Comparison of ENCODE assay signal across 8 mouse cellular contexts in the genomic region with DNA sequence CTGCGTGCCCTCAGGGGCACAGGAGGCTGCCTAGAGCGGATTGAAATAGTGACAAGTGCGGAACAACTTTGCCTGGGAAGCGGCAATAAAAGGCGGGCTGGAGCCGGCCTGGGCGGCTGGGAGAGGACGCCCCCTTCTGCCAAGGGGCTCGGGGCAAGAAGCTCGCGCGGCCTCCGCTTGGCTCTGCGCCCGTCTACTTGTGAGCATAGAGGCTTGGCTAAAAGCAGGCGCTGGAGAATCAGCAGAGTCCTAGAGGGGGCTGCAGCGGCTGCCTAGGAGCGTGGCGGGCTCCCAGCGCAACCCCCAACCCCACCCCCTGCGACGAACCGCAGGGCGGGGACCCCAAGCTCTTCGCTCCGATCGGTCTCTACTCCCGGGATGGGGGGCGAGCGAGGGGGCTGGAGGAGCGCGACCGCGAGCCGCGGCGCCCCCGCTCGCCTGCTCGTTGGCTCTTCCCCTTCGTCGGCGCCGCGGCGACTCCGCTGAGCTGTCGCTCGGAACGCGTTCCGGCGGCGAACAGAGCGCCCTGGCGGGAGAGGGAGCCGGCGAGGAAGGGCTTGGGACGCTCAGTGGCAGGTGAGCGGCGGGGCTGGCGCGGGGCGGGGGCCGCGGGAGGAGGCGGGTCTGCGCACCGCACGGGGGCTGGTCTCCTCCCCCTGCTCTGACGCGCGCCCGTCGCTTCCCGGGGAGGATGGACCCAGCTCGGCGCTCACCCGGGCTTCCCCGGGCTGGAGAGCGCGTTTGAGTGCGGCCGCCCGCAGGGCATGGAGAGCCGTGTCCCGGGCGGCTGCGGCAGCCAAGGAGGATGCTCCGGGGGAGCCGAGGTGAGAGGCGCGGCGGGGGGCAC.
A peak's percentile ranks its signal among the peaks of the same experiment; 100 is the strongest.
DNase-seq lines count a peak whose midpoint lies in the region; ATAC-seq and TF ChIP-seq lines count a peak whose summit lies in the region.

No protein-coding gene starts in this region.

- no peaks in the 10 kb centered on the region for H3K9me3 ChIP-seq in E14TG2a.4 (ENCODE audit: low read length)
- H3K9me3 ChIP-seq in forebrain, embryonic 14.5 days (replicated peaks; ENCODE audit: control insufficient read depth, low read length) = no peaks in the 10 kb centered on the region
- H3K9me3 ChIP-seq in hindbrain, embryonic 10.5 days = no peaks in the 10 kb centered on the region
- H3K9me3 ChIP-seq in lung, embryonic 14.5 days (ENCODE audit: low read depth, low read length) = no peaks in the 10 kb centered on the region

- H3K4me2 ChIP-seq in forebrain, embryonic 14.5 days (ENCODE audit: low read length) = peak overlapping the region; percentile 74
- H3K4me2 ChIP-seq in lung, embryonic 14.5 days = peak overlapping the region; percentile 90

- H3K4me1 ChIP-seq in E14TG2a.4 (replicated peaks; ENCODE audit: low read depth, low read length) = peaks cover 37% of the 10 kb centered on the region
- H3K4me1 ChIP-seq in brown adipose tissue, adult 24 weeks (ENCODE audit: control insufficient read depth, insufficient read depth, insufficient read length, low read length) = no peaks in the 10 kb centered on the region
- H3K4me1 ChIP-seq in forebrain, embryonic 14.5 days (ENCODE audit: control insufficient read depth, insufficient read depth, low read length) = peaks cover 21% of the 10 kb centered on the region
- H3K4me1 ChIP-seq in hindbrain, embryonic 10.5 days (replicated peaks) = peaks cover 41% of the 10 kb centered on the region
- H3K4me1 ChIP-seq in lung, embryonic 14.5 days (ENCODE audit: insufficient read depth) = 0 out of 2 replicates have a peak, but pooled peaks cover 4% of the 10 kb centered on the region

- H3K27me3 ChIP-seq in E14TG2a.4 (ENCODE audit: insufficient read depth, low read length) = peaks cover 46% of the 10 kb centered on the region
- no peaks in the 10 kb centered on the region for H3K27me3 ChIP-seq in forebrain, embryonic 14.5 days (replicated peaks; ENCODE audit: control insufficient read depth, insufficient read depth, low read length)
- peaks cover 66% of the 10 kb centered on the region for H3K27me3 ChIP-seq in hindbrain, embryonic 10.5 days (ENCODE audit: insufficient read depth, poor library complexity, severe bottlenecking)
- H3K27me3 ChIP-seq in lung, embryonic 14.5 days (ENCODE audit: insufficient read depth, low read length) = peaks cover 52% of the 10 kb centered on the region

- peak overlapping the region; percentile 89 for H3K9ac ChIP-seq in forebrain, embryonic 14.5 days (ENCODE audit: low read length)
- H3K9ac ChIP-seq in lung, embryonic 14.5 days = peak overlapping the region; percentile 46

- no peak for TF ChIP-seq CTCF in E14TG2a.4 (conservative IDR thresholded peaks at IDR 0.05; ENCODE audit: low read length)
- peak; percentile 35; the same call in 1 of the 2 replicates for TF ChIP-seq CTCF in lung, embryonic 14.5 days (IDR thresholded peaks at IDR 0.05; ENCODE audit: low read depth)

- H3K4me3 ChIP-seq in E14TG2a.4 (replicated peaks; ENCODE audit: low read length) = peak overlapping the region; percentile 90
- H3K4me3 ChIP-seq in brown adipose tissue, adult 24 weeks (ENCODE audit: insufficient read depth, low read depth, low read length) = peak overlapping the region; percentile 15; the same call in 1 of the 2 replicates
- H3K4me3 ChIP-seq in forebrain, embryonic 14.5 days (ENCODE audit: low read depth, low read length) = peak overlapping the region; percentile 74
- H3K4me3 ChIP-seq in hindbrain, embryonic 10.5 days = peak overlapping the region; percentile 80
- H3K4me3 ChIP-seq in lung, embryonic 14.5 days (ENCODE audit: low read depth, low read length) = peak overlapping the region; percentile 58

- no peak overlapping the region for H3K27ac ChIP-seq in brown adipose tissue, adult 24 weeks (replicated peaks; ENCODE audit: low read depth, low read length)
- H3K27ac ChIP-seq in forebrain, embryonic 14.5 days (ENCODE audit: low read depth, low read length) = peak overlapping the region; percentile 94
- peak overlapping the region; percentile 88 for H3K27ac ChIP-seq in hindbrain, embryonic 10.5 days
- H3K27ac ChIP-seq in lung, embryonic 14.5 days (ENCODE audit: low read depth) = no peak overlapping the region

- DNase-seq in forebrain, embryonic 14.5 days (ENCODE audit: low spot score) = peak; percentile 90
- peak; percentile 79 for DNase-seq in hindbrain, embryonic 10.5 days (ENCODE audit: low spot score)
- DNase-seq in layer of hippocampus, adult 9-10 months (ENCODE audit: low spot score) = peak; percentile 38
- peak; percentile 83 for DNase-seq in lung, embryonic 14.5 days
- peak; percentile 89 for DNase-seq in retina, postnatal 1 day
- DNase-seq in MN1 (ENCODE audit: low spot score) = no peak

- under 1% methylated on average over 77 of the region's 94 CpGs for WGBS in forebrain, embryonic 14.5 days
- under 1% methylated on average over 94 of the region's 94 CpGs for WGBS in hindbrain, embryonic 10.5 days
- under 1% methylated on average over 77 of the region's 94 CpGs for WGBS in lung, embryonic 14.5 days

- no peaks in the 10 kb centered on the region for H3K36me3 ChIP-seq in E14TG2a.4 (ENCODE audit: insufficient read depth, low read length)
- no peaks in the 10 kb centered on the region for H3K36me3 ChIP-seq in forebrain, embryonic 14.5 days (ENCODE audit: control insufficient read depth, insufficient read depth, low read length)
- no peaks in the 10 kb centered on the region for H3K36me3 ChIP-seq in hindbrain, embryonic 10.5 days
- H3K36me3 ChIP-seq in lung, embryonic 14.5 days (ENCODE audit: insufficient read depth) = no peaks in the 10 kb centered on the region

- peak; percentile 88 for ATAC-seq in forebrain, embryonic 14.5 days
- peak; percentile 87 for ATAC-seq in lung, embryonic 14.5 days (ENCODE audit: insufficient read depth)

Comparison
In these comparisons a context has a peak if more than half of its experiments do, and no peak if none do; other contexts are left out.
1. H3K4me3 ChIP-seq: peak in every context shown above with its lines; median percentile 90 in E14TG2a.4; 80 in hindbrain, embryonic 10.5 days; 74 in forebrain, embryonic 14.5 days; 58 in lung, embryonic 14.5 days; 15 in brown adipose tissue, adult 24 weeks.
2. H3K27ac ChIP-seq: peak in forebrain, embryonic 14.5 days (single experiment) and hindbrain, embryonic 10.5 days (single experiment); none in brown adipose tissue, adult 24 weeks (single experiment) and lung, embryonic 14.5 days (single experiment).